Mouse (Mus musculus) c-Kit-negative CD71-positive TER-119-positive erythroid progenitor cells, embryonic 14.5 days (primary cell): ENCODE measurements around the gene Gm20479.

Experiments used
- DNase-seq: peaks from one replicate; pipeline ENCODE4 v3.0.0-alpha.2; 2013; ENCODE audit warnings: low read depth, low spot score

The Gm20479 gene

GRCm38 (mm10) chr7:27334405-27334911 is 22.8 kb downstream of the Gm20479 start:
- no peak for DNase-seq

- no peak for DNase-seq
Measured at GRCm38 (mm10) chr7:27333316-27333941, 23.8 kb downstream of the Gm20479 start.

GRCm38 (mm10) chr7:27332353-27333199 is 24.6 kb downstream of the Gm20479 start:
- peak; percentile 55 for DNase-seq

DNA sequence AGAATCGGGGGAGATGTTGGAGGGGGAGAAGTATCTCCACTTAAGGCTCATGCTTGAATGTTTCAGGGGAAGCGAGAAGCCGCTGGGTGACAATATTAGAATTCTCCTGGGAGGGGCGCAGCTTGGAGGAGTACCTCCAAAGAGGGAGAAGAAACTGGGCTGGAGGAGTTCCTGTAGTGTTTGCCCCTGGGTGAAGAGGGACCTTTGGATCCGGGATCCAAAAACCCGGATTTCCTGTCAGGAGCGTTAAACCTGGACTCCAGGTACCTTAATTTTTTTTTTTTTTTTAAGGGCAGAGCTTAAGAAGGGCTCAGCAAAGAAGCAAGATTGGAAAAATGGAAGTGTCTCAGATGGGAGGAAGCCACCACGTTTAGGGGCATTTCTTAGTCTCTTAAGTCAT is 25.4 kb downstream of the Gm20479 start:
- DNase-seq = no peak

DNA sequence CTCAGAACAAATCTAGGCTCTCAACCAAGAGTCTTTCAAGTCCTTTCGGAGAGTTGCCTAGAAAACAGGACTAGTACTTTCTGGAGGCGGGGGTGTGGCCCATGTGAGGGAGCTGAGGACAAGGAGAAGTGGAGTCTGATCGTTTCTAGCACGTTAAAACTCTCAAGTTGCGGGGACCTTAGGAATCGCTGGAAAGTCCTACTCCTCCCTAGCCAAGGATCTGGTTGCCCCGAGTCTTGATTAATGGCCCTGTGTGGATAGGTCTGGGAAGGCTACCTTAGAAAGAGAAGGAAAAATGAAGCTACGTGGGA is 25.7 kb downstream of the Gm20479 start:
- no peak for DNase-seq

DNA sequence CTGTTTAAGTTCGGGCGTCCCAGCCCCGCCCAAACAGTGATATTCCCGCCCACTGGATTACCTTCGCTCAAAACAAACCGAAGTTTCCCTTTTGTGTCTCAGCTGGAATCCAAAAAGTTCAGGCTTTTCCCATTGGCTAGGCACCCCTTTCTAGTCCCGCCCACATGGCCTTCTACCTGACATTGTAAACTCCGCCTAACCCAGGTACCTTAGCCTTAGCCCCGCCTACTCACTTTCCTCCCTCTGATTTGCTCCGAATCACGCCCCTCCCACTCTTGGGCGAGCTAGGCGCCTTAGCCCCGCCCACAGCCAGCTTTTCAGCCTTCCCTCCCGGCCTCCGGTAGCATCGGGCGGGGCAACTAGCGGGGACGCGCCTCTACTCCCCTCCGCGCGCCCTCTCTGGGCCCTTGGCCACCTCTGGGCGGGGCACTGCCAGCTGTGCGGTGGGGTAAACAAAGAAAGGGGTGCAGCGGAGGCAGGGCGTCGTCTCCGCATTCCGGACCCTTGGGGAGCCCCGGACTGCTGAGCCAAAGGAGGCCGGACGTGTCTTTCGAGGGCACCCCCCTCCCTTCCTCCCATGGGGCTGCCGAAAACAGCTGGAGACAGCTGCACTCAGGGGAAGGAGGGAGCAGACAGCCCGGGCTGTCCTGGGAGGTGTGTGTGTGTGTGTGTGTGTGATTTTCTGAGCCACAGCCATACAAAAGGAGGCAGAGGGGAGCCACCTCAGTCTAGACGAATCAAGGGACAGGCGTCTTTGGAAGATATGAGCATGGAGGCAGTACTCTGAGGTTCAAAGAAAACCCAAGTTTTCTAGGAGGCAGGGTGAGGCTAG is 26.3 kb downstream of the Gm20479 start:
- peak; percentile 60 for DNase-seq

DNA sequence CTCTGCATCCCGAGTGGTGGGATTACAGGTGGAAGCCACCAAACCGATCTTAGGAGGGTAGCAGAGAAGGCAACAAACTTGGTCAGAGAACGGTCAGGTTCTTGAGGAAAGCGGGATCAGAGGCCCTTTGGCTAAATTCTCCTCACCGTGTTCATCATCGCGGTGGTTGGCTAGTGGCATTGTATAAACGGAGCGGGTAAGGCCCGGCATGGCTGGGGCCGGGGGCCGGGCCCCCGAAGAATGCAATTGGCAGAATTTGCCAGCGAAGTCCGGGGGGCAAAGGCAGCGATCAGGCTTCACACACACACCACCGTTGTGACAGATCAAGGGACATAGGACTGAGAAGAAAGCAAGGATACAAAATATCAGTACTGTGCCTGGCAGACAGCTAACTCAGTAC is 27.2 kb downstream of the Gm20479 start:
- DNase-seq = no peak

- no peak for DNase-seq
Measured at GRCm38 (mm10) chr7:27329326-27329947, 27.8 kb downstream of the Gm20479 start.

DNA sequence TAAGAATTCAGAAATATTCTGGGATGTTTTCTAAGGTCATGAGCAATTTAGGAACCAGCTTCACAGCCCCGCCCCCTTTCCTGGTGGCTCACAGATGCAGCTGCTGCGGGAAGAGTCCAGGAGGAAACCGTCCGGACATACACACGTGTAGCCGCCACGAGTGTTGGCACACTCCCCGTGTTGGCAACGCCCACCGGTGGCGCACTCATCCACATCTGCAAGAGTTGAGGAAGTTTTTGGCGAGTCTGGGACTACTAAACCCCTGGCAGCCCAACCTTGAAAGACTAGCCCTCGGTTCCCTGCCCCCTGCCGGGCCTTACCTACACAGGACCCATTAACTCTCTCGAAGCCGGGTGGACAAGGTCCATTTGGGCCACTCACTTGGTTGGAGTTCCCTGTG is 28.6 kb downstream of the Gm20479 start:
- no peak for DNase-seq

- DNase-seq = no peak
Measured at GRCm38 (mm10) chr7:27328161-27328560, 29.1 kb downstream of the Gm20479 start.

DNA sequence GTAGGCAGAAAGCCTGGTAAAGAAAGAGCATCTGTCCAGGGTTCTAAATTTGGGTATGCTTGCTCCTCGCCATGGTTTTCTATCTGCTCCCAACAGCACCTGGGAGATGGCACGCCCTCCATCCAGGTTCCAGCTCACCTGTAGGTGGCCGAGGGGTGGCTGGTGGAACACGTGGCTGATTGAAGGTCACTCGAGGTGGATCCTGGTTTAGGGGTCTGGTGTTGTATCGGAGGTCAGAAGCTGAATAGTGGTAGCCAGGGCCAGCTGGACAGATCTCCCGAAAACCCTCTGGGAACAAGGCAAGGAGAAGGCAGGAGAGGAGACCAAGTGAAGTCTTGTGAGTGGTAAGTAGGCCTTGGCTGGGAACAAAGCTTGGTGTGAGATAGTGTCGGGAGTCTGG is 29.7 kb downstream of the Gm20479 start:
- DNase-seq = no peak

GRCm38 (mm10) chr7:27326101-27326880 is 30.9 kb downstream of the Gm20479 start:
- no peak for DNase-seq

- no peak for DNase-seq
Measured at GRCm38 (mm10) chr7:27325697-27326096, 31.5 kb downstream of the Gm20479 start.

DNA sequence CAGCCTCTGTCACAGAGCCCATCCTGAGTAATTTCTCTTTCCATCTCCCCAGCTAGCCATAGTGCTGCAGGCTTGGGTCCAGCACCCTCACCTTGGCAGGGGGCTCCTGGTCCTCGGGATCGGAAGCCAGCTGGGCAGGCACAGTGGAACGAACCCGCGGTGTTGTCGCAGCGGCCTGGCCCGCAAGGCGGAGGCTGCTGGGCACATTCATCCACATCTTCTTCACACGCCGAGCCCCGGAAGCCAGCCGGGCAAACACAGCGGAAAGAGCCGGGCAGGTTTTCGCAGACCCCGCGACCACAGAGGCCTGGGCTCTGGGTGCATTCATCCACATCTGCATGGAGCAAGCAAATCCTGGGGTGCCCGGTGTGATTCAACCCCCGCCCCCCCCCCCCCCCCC is 32.3 kb downstream of the Gm20479 start:
- DNase-seq = no peak

GRCm38 (mm10) chr7:27324161-27324560 is 33.1 kb downstream of the Gm20479 start:
- DNase-seq = no peak

- DNase-seq = no peak
Measured at GRCm38 (mm10) chr7:27323001-27323400, 34.2 kb downstream of the Gm20479 start.

- DNase-seq = no peak
Measured at GRCm38 (mm10) chr7:27322291-27322690, 34.9 kb downstream of the Gm20479 start.

- DNase-seq = no peak
Measured at GRCm38 (mm10) chr7:27319411-27319810, 37.8 kb downstream of the Gm20479 start.

GRCm38 (mm10) chr7:27315958-27316357 is 41.3 kb downstream of the Gm20479 start:
- DNase-seq = no peak

DNA sequence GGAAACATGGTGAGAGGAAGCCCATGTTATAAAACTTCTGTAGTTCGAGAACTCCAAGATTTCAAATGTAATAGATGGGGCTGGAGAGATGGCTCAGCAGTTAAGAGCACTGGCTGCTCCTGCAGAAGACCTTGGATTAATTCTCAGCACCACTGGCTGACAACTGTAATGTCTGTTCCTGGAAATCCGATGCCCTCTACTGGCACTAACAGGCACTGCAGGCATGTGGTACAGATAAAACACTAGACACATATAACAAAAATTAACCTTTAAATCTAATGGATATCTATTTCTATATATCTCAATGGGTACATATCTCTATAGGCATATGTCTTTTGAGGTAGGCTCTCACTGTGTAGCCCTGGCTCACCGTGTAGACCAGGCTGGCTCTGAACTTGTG is 42.8 kb downstream of the Gm20479 start:
- no peak for DNase-seq
